Mouse (Mus musculus) T-helper 17 cell (primary cell): Measurements from ENCODE around the gene Tcl1b3.
"Not testable (repeated sequence)": the region's sequence is repeated elsewhere in the genome, so short reads cannot be mapped to it uniquely, and the experiment has no call there.

Experiments used
- in situ Hi-C, 2 experiments: fragments of 300-600 bp; cut with MboI, MseI; formaldehyde crosslinking; loops; 1 replicate in 1 of 2; 2 replicates in 1 of 2; pipeline ENCODE4 v1.15.1; 2025; ENCODE audit warnings: high pct_unique_total_duplicates in 2 of 2

Tcl1b3 gene

GRCm38 (mm10) chr12:105190743-105191142, at the start of gene Tcl1b3:
Gene Tcl1b3 (plus strand): TSS chr12:105191043.
- in situ Hi-C loops: not testable (repeated sequence)

DNA sequence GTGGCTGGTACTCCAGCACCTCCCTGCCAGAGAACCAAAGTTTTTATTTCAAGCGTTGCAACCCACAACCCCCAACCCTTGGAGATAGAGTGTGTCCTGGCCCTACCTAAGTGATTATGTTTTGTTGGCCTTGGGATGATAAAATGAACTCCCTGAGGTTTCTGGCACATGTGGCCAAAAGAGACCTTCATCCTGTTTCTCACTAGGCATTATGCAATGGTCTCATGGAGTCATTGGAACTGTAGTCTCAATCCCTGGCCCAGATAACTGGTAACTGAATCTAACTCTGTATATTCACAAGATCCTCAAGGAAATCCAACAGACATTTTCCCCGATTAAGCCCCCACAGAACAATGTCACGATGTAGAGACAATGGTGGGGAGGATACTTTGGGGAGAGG, 47.7 kb upstream of the Tcl1b3 start:
- in situ Hi-C loops: no loop called here

GRCm38 (mm10) chr12:105144928-105145327, 45.9 kb upstream of the Tcl1b3 start:
- in situ Hi-C loops: not testable (repeated sequence)

DNA sequence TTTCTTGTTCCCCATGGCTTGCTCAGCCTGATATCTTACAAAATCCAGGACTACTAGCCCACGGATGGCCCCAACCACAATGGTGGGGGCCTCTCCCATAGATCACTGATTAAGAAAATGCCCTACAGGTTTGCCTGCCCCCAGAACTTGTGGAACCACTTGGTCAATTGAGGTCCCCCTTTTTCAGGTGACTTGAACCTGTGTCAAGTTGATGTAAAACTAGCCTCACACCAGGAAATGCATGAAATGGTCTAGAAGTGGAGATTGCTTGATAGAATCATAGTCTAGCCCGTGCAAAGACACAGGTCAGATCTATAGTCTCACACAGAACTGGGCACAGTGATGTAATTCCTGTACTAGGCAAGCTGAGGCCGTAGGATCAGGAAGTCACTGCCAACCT, 45.1 kb upstream of the Tcl1b3 start, which contains the start of gene Tcl1b2:
Tcl1b2 (plus strand) TSS at position 301 of the 400 bp plus-strand sequence.
- in situ Hi-C loops: no loop called here

GRCm38 (mm10) chr12:105155286-105155685, 35.6 kb upstream of the Tcl1b3 start:
- in situ Hi-C loops: not testable (repeated sequence)

GRCm38 (mm10) chr12:105158842-105159241, 32.0 kb upstream of the Tcl1b3 start:
- in situ Hi-C loops: no loop called here

DNA sequence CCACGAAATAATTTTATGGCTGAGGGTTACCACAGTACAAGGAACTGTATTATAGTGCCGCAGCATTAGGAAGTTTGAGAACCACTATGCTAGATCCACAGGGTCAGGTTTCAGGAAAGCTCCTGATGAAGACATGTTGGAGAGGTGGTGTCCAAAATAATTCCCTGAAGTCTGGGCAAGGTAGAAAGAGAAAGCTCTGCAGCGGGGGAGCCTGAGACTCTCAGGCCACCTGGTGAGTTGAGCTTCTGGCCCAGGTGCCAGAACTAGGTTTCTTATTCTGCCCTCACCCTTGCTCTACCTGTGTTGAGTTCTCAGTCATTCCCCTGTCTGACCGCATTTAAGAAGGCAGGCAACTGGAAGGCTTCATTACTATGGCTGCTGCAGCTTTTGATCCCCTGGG, 31.5 kb upstream of the Tcl1b3 start, which contains the start of gene Tcl1b1:
Tcl1b1 (plus strand) TSS at position 301 of the 400 bp plus-strand sequence.
- in situ Hi-C loops: no loop called here

- in situ Hi-C loops: no loop called here
Measured at GRCm38 (mm10) chr12:105166734-105167133, 24.1 kb upstream of the Tcl1b3 start.

DNA sequence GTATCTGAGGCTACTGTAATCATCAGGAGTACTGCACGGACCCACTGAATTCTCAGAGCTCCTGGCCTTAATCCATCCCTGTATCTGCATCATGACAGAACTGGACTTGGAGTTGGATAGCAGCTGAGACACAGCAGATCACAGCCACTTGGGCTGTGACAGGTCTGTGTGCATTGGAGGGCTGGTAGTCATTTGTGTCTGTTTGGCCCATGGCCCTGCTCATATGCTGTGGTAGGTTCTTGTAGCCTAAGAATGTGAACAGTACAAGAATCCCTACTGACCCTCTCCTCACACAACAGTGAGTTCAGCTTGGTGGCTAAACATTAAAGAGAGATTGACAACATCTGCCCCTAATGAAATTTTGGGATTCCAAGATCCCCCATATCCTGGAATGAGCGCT, 17.5 kb upstream of the Tcl1b3 start:
- in situ Hi-C loops: no loop called here

DNA sequence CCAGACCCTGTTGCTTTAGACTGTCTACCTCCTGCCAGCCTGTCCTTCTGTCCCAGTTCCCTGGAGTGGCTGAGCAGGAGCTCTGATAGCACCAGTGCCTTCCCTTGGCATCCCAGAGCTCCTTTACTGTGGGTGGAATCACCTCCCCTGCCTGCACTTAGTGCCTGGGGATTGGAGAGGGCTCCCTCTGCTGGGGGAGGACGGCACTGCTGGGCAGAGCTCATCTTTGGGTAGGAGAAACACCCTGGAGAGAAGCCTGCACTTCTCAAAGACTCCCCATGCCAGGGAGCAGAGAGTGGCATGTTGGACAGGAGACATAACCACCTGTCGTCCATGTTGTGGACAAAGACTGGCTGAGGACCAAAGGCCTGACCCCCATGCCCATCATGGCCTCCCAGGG, 16.5 kb upstream of the Tcl1b3 start:
- in situ Hi-C loops: not testable (repeated sequence)

GRCm38 (mm10) chr12:105176044-105176443, 14.8 kb upstream of the Tcl1b3 start, which contains the start of gene Tcl1b5:
Gene Tcl1b5 (plus strand): TSS chr12:105176344.
- in situ Hi-C loops: not testable (repeated sequence)

DNA sequence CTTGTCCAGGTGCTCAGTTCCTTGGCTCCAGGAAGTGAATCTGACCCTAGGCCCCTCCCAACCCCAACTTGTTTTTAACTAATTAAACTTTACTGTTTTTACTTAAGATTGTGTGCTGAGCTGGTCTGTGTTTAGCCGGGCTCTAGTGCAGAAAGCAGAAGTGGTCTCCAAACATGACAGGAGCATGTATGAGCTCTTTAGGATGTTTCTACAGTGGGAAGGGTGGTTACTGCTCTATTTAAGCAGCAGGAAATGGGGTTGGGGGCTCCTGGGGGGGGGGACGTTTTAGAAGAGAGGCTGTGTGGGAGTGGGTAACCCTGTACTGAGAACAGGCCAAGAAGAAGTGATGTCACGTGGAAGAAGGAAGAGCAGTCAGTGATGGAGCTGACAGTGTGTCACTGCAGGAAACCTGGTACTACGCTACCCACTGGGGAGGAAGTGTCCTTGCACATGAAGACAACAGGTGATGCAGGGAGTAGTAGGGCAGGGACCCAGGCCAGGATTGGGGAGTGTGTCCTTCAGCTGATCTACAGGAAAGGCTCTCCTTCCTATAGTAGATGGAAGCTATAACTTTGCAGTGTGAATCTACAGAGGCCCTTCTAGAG, 9.7 kb upstream of the Tcl1b3 start:
- in situ Hi-C loops: not testable (repeated sequence)

- in situ Hi-C loops: not testable (repeated sequence)
Measured at GRCm38 (mm10) chr12:105188980-105189379, 1.9 kb upstream of the Tcl1b3 start.

DNA sequence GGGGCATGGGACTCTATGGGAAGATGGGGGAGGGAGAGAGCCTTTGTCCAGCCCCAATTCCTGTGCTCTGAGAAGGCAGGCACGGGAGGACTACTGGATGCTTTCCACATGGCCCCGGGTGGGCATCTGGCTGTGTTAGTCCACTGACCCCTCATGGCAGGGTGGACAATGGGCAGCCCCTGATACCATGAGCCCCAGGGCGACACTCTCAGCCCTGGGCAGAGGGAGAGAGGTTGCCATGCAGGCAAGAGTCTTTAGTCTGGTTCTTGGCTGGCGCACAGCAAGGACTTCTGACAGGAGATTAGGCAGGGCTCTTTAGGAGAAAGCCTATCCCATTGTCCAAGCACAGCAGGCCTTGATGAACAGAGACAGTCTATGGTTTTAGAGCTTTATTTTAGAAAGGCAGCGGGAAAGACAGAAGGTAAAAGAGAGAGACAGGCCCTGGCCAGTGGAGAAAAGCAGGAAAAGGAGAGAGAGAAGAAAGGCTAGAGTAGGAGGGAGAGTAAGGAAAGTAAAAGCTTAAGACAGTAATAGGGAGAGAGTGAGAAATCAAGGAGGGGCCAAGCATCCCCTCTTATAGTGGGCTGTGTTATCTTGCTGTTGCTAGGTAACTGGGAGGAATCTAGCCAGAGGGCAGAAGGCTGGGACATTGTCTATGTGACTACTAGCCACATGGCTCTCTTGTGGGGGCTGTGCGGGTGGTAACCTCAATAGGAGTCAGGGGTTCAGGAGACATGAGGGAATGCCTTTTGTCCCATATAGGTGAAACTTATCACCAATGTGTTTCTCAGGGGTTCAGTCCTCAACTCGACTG, 9.0 kb downstream of the Tcl1b3 start:
- in situ Hi-C loops: not testable (repeated sequence)

DNA sequence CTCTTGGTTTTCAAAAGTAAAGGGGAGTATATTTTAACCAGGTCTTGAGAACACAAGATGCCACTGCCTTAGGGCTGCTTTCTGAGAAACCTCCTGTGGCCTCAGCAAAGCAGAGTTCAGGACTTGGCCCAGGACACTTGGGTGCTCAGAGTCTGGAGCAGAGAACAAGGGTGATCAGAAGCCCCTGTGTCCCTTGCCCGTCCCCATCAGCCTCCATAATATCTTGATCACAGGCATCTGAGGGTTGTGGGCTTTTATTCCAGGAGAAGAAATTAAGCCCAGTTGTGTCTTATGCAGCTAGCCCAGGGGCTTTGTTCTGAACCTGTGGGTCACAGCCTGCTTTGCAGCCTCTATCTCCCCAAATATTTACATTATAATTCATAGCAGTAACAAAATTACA, 10.8 kb downstream of the Tcl1b3 start, which contains the start of gene Tcl1b4:
Tcl1b4 (plus strand) TSS at position 301 of the 400 bp plus-strand sequence.
- in situ Hi-C loops: not testable (repeated sequence)

GRCm38 (mm10) chr12:105207071-105207470, 16.2 kb downstream of the Tcl1b3 start:
- in situ Hi-C loops: no loop called here

DNA sequence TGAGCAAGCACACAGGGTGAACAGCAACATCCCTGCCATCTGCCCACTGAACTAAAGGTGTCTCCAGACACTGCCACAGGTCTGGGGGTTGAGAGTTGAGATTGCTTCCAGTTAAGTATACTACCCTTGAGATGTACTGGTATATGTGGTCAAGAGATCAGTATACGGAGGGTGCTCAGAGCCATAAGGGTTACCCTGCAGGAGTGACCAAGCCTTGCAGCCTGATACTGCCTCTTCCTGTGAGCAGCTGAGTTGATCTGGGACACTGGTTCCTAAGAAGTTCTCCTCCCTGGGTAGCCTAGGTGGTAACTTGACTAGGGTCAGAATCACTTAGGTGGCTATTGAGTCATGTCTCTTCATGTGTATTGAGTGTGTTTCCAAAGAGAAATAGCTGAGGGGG, 17.6 kb downstream of the Tcl1b3 start:
- in situ Hi-C loops: no loop called here

DNA sequence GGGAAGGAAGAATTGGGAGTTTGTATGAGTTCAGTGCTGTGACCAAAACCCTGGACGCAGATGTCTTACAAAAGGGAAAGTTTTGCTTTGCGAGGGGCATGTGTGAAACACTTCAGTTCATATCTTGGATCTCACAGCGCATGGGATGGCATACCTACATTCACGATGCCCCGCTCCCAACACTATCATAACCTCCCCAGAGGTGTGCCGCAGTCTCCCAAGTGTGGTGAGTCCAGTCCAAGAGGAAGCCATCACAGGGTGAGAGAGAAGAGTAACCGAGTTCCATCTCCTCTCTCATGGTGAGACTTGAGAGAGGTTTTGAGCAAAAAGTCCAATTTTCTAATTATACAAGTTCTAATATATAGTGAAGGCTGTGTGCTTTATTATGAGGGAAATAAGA, 18.4 kb downstream of the Tcl1b3 start:
- in situ Hi-C loops: no loop called here

DNA sequence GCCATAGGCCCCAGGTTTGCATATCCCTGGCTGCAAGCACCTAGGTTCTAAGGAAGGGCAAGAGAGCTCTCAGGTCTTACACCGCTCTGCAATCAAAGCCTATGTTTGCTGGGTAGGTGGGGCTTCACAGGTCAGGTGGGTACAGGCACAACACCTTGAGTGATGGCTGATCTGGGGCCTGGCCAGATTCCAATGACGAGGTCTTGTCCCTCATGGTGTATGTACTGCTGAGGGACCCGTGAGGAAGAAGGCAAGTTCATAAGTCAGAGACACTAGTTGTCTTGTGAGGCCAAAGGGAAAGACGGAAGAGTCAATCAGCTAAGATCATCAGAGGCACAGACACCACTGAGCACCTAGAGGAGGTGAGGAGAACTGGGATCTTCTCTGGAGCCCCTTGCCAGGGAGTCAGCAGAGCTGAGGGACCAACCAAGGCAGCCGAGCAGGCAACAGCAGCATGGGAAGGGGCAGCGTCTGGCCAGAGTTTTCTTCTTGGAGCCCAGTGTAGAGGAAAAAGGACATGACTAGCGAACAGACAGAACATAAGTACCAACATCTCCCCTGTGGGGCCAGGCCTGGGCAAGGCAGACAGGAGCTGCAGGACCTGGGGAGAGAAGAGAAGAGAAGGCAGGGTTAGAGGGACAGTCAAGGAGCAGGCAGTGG, 26.4 kb downstream of the Tcl1b3 start:
- in situ Hi-C loops: no loop called here

DNA sequence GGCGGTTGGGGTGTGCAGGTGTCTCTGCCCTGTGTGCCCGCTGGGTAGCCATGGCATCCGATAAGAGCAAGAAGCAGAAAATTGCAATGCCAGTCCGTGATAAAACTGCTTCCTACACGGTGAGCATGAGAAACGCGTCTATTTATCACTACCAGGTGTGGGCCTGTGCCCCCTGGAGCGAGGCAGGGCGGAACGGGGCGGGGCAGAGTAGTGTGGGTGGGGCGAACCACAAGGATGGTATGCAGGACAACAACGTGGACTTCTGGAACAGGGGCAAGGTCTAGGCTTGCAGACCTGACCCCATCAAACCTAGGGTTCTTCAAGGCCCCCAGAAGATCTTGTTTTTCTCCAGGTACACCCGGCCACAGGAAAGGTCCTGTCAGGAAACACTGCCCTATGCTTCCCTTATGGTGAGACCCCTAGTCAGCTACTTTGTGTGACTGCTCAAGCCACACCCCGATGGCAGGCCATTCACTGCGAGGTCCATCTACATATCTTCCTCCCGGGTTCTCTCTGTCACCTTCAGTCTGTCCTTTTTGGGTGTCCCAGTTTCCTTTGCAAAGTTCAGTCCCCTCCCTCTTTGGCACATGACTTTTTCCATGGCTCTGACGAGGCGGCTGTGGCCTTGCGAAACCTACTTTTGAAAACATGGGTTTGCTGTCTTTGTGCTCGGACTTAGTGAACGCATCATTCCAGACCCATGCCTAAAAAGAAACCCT, 31.9 kb downstream of the Tcl1b3 start, which contains the start of gene Tcl1:
Tcl1 (minus strand) TSS at position 193 of the 719 bp plus-strand sequence.
- in situ Hi-C loops: no loop called here

- in situ Hi-C loops: no loop called here
Measured at GRCm38 (mm10) chr12:105224621-105225320, 33.9 kb downstream of the Tcl1b3 start.
